Mouse (Mus musculus): ENCODE results near the gene Vcpkmt.

DNA sequence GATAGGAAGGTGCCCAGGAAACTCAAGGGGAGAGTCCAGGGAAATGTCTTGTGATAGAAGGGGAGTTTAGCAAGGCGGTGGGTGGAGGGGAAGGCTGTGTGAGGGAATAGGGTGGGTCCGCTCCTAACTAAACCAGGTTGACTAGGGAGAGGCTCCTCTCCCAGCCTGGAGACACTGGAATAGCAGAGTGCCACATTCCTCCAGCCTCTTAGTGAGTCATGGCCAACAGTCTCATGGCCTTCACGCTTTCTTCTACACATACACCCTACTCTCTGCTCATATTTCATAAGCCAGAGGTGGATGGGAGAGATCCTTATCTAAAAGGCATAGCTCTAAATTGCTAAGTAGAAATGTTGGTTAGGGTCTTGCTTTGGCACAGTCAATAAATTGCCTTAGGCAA, 12.9 kb downstream of the Vcpkmt start:
- TF ChIP-seq ETS1 (IDR thresholded peaks at IDR 0.05; ENCODE audit: low read depth, low read length): no peak
- 0 out of 2 replicates have a peak, but pooled peaks have one; percentile 14 for TF ChIP-seq GATA1 (IDR thresholded peaks at IDR 0.05; ENCODE audit: low read depth, low read length)
- no peak for TF ChIP-seq CTCF (IDR thresholded peaks at IDR 0.05 in 2 of 3, conservative IDR thresholded peaks at IDR 0.05 in 1 of 3; ENCODE audit: control insufficient read depth in 1 of 3, insufficient read depth in 1 of 3, low read depth in 2 of 3, low read length in 3 of 3, poor library complexity in 1 of 3, severe bottlenecking in 1 of 3)
- TF ChIP-seq SMC3 (IDR thresholded peaks at IDR 0.05; ENCODE audit: low read depth, low read length): no peak
- no peak for TF ChIP-seq CHD2 (IDR thresholded peaks at IDR 0.05; ENCODE audit: low read length)
- TF ChIP-seq TCF12 (IDR thresholded peaks at IDR 0.05; ENCODE audit: low read depth, low read length): no peak
- TF ChIP-seq TBP (IDR thresholded peaks at IDR 0.05; ENCODE audit: low read depth, low read length): no peak
- no peak for TF ChIP-seq NRF1 (IDR thresholded peaks at IDR 0.05; ENCODE audit: insufficient read depth, low read depth, low read length, poor library complexity, severe bottlenecking)
- TF ChIP-seq POLR2A (IDR thresholded peaks at IDR 0.05; ENCODE audit: control insufficient read depth in 1 of 2, insufficient read depth in 1 of 2, low read depth in 1 of 2, low read length in 2 of 2, poor library complexity in 1 of 2): no peak
- no peak for TF ChIP-seq EP300 (IDR thresholded peaks at IDR 0.05; ENCODE audit: low read depth in 1 of 2, low read length in 2 of 2)
- TF ChIP-seq RCOR1 (IDR thresholded peaks at IDR 0.05; ENCODE audit: low read depth, low read length): no peak
- no peak for TF ChIP-seq USF1 (IDR thresholded peaks at IDR 0.05; ENCODE audit: low read depth, low read length)
- TF ChIP-seq MAFK (IDR thresholded peaks at IDR 0.05; ENCODE audit: borderline replicate concordance, low read depth, low read length): no peak
